Mouse (Mus musculus): ENCODE measurements around the gene Tmem56.

- no peak for TF ChIP-seq EP300 (IDR thresholded peaks at IDR 0.05; ENCODE audit: low read depth)
- no peak for TF ChIP-seq CTCF (IDR thresholded peaks at IDR 0.05; ENCODE audit: low read depth)
Measured at GRCm38 (mm10) chr3:121272577-121272976, 10.3 kb downstream of the Tmem56 start.

All from liver, postnatal 0 days (tissue).